Mouse (Mus musculus) thymus, adult 2 months (tissue): Measurements from ENCODE around the gene Prcd.

Experiments
- CTCF ChIP-seq: fragments of 200-500 bp; IDR thresholded peaks from 2 replicates; pipeline ENCODE4 v1.5.1; 2012; ENCODE audit warnings: mild to moderate bottlenecking, control low read depth, low read length, moderate library complexity, borderline replicate concordance; ENCODE audit not compliant: control insufficient read depth, poor library complexity, insufficient read depth; ENCODE audit errors: extremely low read depth
- POLR2A ChIP-seq: fragments of 200-500 bp; IDR thresholded peaks from 2 replicates; pipeline ENCODE4 v1.6.1; 2012; ENCODE audit warnings: mild to moderate bottlenecking, low read length, control low read depth, moderate library complexity; ENCODE audit not compliant: control insufficient read depth, poor library complexity, insufficient read depth; ENCODE audit errors: extremely low read depth

DNA sequence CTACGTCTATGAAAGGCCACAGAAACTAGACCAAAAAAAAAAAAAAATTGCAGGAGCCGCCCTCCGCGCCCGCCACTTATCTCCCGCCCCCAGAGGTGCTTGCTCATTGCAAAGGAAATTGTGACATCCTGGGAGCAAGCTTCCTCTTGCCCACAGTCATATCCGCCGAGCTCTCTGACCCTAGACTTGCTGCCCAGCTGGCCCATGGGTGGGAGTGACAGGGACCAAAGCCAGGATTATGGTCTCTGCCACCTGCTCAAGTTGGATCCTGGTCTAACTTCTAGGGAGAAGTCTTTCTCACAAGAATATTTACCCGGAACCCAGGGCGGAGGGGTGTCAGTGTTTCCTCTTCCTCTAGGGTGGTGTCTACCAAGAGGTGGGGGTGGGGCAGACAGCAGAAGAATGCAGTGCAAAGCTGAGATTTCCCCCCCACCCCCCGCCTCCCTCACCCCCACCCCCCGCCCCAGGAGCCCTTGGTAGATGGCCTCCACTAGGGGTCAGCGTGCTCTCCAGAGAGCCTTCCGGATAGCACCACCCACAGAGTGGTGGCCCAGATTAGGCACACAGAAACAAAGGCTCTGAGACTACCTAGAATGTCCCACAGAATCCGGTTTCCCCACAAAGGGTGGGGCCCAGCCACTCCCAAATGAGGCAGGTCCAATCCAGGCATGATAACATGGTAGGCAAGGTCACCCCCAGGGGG lies 37.4 kb upstream of the Prcd start:
- TF ChIP-seq POLR2A (no peak), CTCF (no peak)
